Mouse (Mus musculus) embryonic fibroblast, embryonic 13.5 days (primary cell): ENCODE data around the gene Htr5a.

Experiments
- CTCF ChIP-seq: IDR thresholded peaks from 2 replicates; pipeline ENCODE4 v1.5.1; 2011; ENCODE audit warnings: mild to moderate bottlenecking, control low read depth, low read length, moderate library complexity, borderline replicate concordance; ENCODE audit not compliant: insufficient read depth
- POLR2A ChIP-seq: IDR thresholded peaks from 2 replicates; pipeline ENCODE4 v1.6.1; 2011; ENCODE audit warnings: low read depth, mild to moderate bottlenecking, control low read depth, low read length, moderate library complexity

GRCm38 (mm10) chr5:27818840-27819672, 22.9 kb upstream of the Htr5a start:
- no peak for TF ChIP-seq POLR2A
- TF ChIP-seq CTCF, result no peak
